Mouse (Mus musculus) intestine, embryonic 14.5 days (tissue): ENCODE data around the gene Tdrd7. TPM values are rescaled to one million over a fixed set of nuclear protein-coding genes. Genes with fewer than 3 reads are reported as not detected.

Experiments used
- ATAC-seq: fragments of 200-750 bp; cut with Nextera tagmentation; replicated peaks from 2 replicates; pipeline ENCODE4 v1.8.0; 2017; ENCODE audit warnings: low read depth, moderate number of reproducible peaks, moderate TSS enrichment, moderate library complexity; ENCODE audit not compliant: low FRiP score, low TSS enrichment
- DNase-seq: peaks from one replicate; pipeline ENCODE4 v3.0.0-alpha.2; 2018; ENCODE audit warnings: low spot score
- H3K27ac ChIP-seq: fragments of 300-500 bp; sonication (generic); 2 replicates; pipeline ENCODE4 v1.5.1; 2014; ENCODE audit warnings: low read depth, mild to moderate bottlenecking, control low read depth
- H3K27me3 ChIP-seq: fragments of 300-500 bp; sonication (generic); replicated peaks from 2 replicates; pipeline ENCODE4 v1.6.1; 2014; ENCODE audit warnings: low read length, control low read depth; ENCODE audit not compliant: control insufficient read depth, insufficient read depth
- H3K36me3 ChIP-seq: fragments of 300-500 bp; sonication (generic); 2 replicates; pipeline ENCODE4 v1.6.1; 2014; ENCODE audit warnings: low read length, control low read depth; ENCODE audit not compliant: control insufficient read depth, insufficient read depth
- H3K4me1 ChIP-seq: fragments of 300-500 bp; sonication (generic); replicated peaks from 2 replicates; pipeline ENCODE4 v1.6.1; 2014; ENCODE audit warnings: low read length, control low read depth, mixed read lengths; ENCODE audit not compliant: control insufficient read depth, insufficient read depth
- H3K4me2 ChIP-seq: fragments of 300-500 bp; sonication (generic); 2 replicates; pipeline ENCODE4 v1.6.1; 2014; ENCODE audit warnings: low read length
- H3K4me3 ChIP-seq: fragments of 300-500 bp; sonication (generic); 2 replicates; pipeline ENCODE4 v1.5.1; 2014; ENCODE audit warnings: low read depth, low read length, control low read depth, mixed read lengths
- H3K9ac ChIP-seq: fragments of 300-500 bp; sonication (generic); 2 replicates; pipeline ENCODE4 v1.6.1; 2014; ENCODE audit warnings: mild to moderate bottlenecking, low read length
- H3K9me3 ChIP-seq: fragments of 300-500 bp; sonication (generic); 2 replicates; pipeline ENCODE4 v1.6.1; 2016; ENCODE audit warnings: low read length, control low read depth; ENCODE audit not compliant: control insufficient read depth
- WGBS: fragments of 180-500 bp; shearing (Covaris S2); extraction: QIAGEN DNeasy Blood & Tissue Kit; methylation state at CpG from one replicate; pipeline ENCODE4 v1.1.7; 2014; 5-methylcytosine and 5-hydroxymethylcytosine counted together
- polyA plus RNA-seq: library from polyadenylated mRNA; unstranded; fragments of >200 nt; fragmentation: Nextera tagmentation; extraction: Ambion mirVana; gene quantifications from 2 replicates; pipeline ENCODE4 v1.2.1, GENCODE M21; 2014

Gene Tdrd7
- polyA plus RNA-seq, 1 experiment from 2014 or later: 20.2 TPM

- ATAC-seq: no peak
- H3K27ac ChIP-seq: no peak overlapping the region
- 81% methylated on average over 4 of the region's 4 CpGs for WGBS
- H3K27me3 ChIP-seq: no peaks in the 10 kb centered on the region
- no peaks in the 10 kb centered on the region for H3K9me3 ChIP-seq
- no peaks in the 10 kb centered on the region for H3K36me3 ChIP-seq
- H3K4me1 ChIP-seq: no peaks in the 10 kb centered on the region
- DNase-seq: no peak
- no peak overlapping the region for H3K4me2 ChIP-seq
- H3K4me3 ChIP-seq: no peak overlapping the region
- H3K9ac ChIP-seq: no peak overlapping the region
Observed at GRCm38 (mm10) chr4:46028781-46029180, 63.6 kb downstream of the Tdrd7 start.

GRCm38 (mm10) chr4:46029552-46029951, 64.4 kb downstream of the Tdrd7 start:
- no peak overlapping the region for H3K4me2 ChIP-seq

GRCm38 (mm10) chr4:46032448-46032847, 67.3 kb downstream of the Tdrd7 start:
- no peak overlapping the region for H3K9ac ChIP-seq
- no peak overlapping the region for H3K4me3 ChIP-seq
- DNase-seq: no peak
- H3K36me3 ChIP-seq: no peaks in the 10 kb centered on the region
- H3K4me2 ChIP-seq: no peak overlapping the region
- H3K27me3 ChIP-seq: peaks cover 9% of the 10 kb centered on the region
- WGBS: 63% methylated on average over 9 of the region's 9 CpGs
- H3K27ac ChIP-seq: no peak overlapping the region
- H3K9me3 ChIP-seq: no peaks in the 10 kb centered on the region
- no peak for ATAC-seq
- no peaks in the 10 kb centered on the region for H3K4me1 ChIP-seq

More at GRCm38 (mm10) chr4:46029552-46029951, 64.4 kb downstream of the Tdrd7 start:
- no peaks in the 10 kb centered on the region for H3K36me3 ChIP-seq
- no peaks in the 10 kb centered on the region for H3K9me3 ChIP-seq
- no peak overlapping the region for H3K9ac ChIP-seq
- H3K4me3 ChIP-seq: no peak overlapping the region
- H3K27ac ChIP-seq: no peak overlapping the region
- WGBS: 46% methylated on average over 9 of the region's 9 CpGs
- ATAC-seq: no peak
- H3K4me1 ChIP-seq: no peaks in the 10 kb centered on the region
- H3K27me3 ChIP-seq: no peaks in the 10 kb centered on the region
- DNase-seq: peak; percentile 66

- no peak overlapping the region for H3K4me2 ChIP-seq
- H3K9me3 ChIP-seq: no peaks in the 10 kb centered on the region
- ATAC-seq: no peak
- DNase-seq: no peak
- WGBS: 64% methylated on average over 2 of the region's 2 CpGs
- H3K9ac ChIP-seq: no peak overlapping the region
- no peaks in the 10 kb centered on the region for H3K36me3 ChIP-seq
- H3K27ac ChIP-seq: no peak overlapping the region
- peaks cover 17% of the 10 kb centered on the region for H3K27me3 ChIP-seq
- no peaks in the 10 kb centered on the region for H3K4me1 ChIP-seq
- no peak overlapping the region for H3K4me3 ChIP-seq
Observed at GRCm38 (mm10) chr4:46033197-46033596, 68.1 kb downstream of the Tdrd7 start.

GRCm38 (mm10) chr4:46038591-46038891, 73.4 kb downstream of the Tdrd7 start:
- Histone ChIP-seq H3K9ac (peak overlapping the region; percentile 38; the same call in 1 of the 2 replicates), H3K4me1 (peaks cover 4% of the 10 kb centered on the region; the same call in 1 of the 2 replicates), H3K27me3 (peaks cover 47% of the 10 kb centered on the region), H3K36me3 (no peaks in the 10 kb centered on the region), H3K27ac (no peak overlapping the region), H3K9me3 (no peaks in the 10 kb centered on the region), H3K4me3 (peak overlapping the region; percentile 48), H3K4me2 (peak overlapping the region; percentile 98)
- DNase-seq: no peak
- WGBS: 8% methylated on average over 12 of the region's 12 CpGs
- no peak for ATAC-seq

- no peak within 1 kb of the TSS for H3K27ac ChIP-seq
- DNase-seq (peak; percentile 77), ATAC-seq (peak; percentile 57; the same call in 1 of the 2 replicates)
- H3K9ac ChIP-seq: peak within 1 kb of the TSS; percentile 38
- H3K4me2 ChIP-seq: peak within 1 kb of the TSS; percentile 98
- no peaks in the 10 kb centered on the region for H3K9me3 ChIP-seq
- H3K27me3 ChIP-seq: peaks cover 47% of the 10 kb centered on the region
- peaks cover 4% of the 10 kb centered on the region; the same call in 1 of the 2 replicates for H3K4me1 ChIP-seq
- under 1% methylated on average over 60 of the region's 72 CpGs for WGBS
- peak within 1 kb of the TSS; percentile 48 for H3K4me3 ChIP-seq
- no peaks in the 10 kb centered on the region for H3K36me3 ChIP-seq
Observed at GRCm38 (mm10) chr4:46038892-46039751, 74.0 kb downstream of the Tdrd7 start, which contains the start of gene Tmod1. Tmod1 (plus strand) TSS chr4:46038935.

GRCm38 (mm10) chr4:46039899-46040298, 74.8 kb downstream of the Tdrd7 start:
- Histone ChIP-seq H3K9me3 (no peaks in the 10 kb centered on the region), H3K9ac (no peak overlapping the region), H3K4me1 (peaks cover 4% of the 10 kb centered on the region; the same call in 1 of the 2 replicates), H3K36me3 (no peaks in the 10 kb centered on the region), H3K4me3 (peak overlapping the region; percentile 48; the same call in 1 of the 2 replicates), H3K27ac (no peak overlapping the region), H3K4me2 (peak overlapping the region; percentile 98), H3K27me3 (peaks cover 47% of the 10 kb centered on the region)
- ATAC-seq: no peak
- whole genome bisulfite sequencing: 20% methylated on average over 6 of the region's 6 CpGs
- DNase-seq: no peak

GRCm38 (mm10) chr4:46040594-46041192, 75.6 kb downstream of the Tdrd7 start:
- Histone ChIP-seq H3K27ac (no peak overlapping the region), H3K4me2 (no peak overlapping the region), H3K4me3 (no peak overlapping the region), H3K9me3 (no peaks in the 10 kb centered on the region), H3K9ac (no peak overlapping the region), H3K4me1 (peaks cover 4% of the 10 kb centered on the region; the same call in 1 of the 2 replicates), H3K36me3 (no peaks in the 10 kb centered on the region), H3K27me3 (peaks cover 43% of the 10 kb centered on the region)
- WGBS: 12% methylated on average over 9 of the region's 9 CpGs
- ATAC-seq: no peak
- peak; percentile 57 for DNase-seq
